Mouse (Mus musculus) layer of hippocampus, adult 8-10 months (tissue): ENCODE data around the gene G3bp2. TPM values are rescaled to one million over a fixed set of nuclear protein-coding genes. Genes with fewer than 3 reads are reported as not detected.
A peak's percentile ranks its signal among the peaks of the same experiment; 100 is the strongest.

Experiments
- DNase-seq, 2 experiments: peaks; one replicate each; pipeline ENCODE4 v3.0.0; 2022; ENCODE audit warnings: low spot score in 2 of 2
- total RNA-seq, 4 experiments: library from RNA; stranded (reverse); gene quantifications; 2 replicates each; pipeline ENCODE4 v1.2.4; 2022

Gene G3bp2
- total RNA-seq, 4 experiments from 2014 or later: 212 to 259 (median 233) TPM

DNA sequence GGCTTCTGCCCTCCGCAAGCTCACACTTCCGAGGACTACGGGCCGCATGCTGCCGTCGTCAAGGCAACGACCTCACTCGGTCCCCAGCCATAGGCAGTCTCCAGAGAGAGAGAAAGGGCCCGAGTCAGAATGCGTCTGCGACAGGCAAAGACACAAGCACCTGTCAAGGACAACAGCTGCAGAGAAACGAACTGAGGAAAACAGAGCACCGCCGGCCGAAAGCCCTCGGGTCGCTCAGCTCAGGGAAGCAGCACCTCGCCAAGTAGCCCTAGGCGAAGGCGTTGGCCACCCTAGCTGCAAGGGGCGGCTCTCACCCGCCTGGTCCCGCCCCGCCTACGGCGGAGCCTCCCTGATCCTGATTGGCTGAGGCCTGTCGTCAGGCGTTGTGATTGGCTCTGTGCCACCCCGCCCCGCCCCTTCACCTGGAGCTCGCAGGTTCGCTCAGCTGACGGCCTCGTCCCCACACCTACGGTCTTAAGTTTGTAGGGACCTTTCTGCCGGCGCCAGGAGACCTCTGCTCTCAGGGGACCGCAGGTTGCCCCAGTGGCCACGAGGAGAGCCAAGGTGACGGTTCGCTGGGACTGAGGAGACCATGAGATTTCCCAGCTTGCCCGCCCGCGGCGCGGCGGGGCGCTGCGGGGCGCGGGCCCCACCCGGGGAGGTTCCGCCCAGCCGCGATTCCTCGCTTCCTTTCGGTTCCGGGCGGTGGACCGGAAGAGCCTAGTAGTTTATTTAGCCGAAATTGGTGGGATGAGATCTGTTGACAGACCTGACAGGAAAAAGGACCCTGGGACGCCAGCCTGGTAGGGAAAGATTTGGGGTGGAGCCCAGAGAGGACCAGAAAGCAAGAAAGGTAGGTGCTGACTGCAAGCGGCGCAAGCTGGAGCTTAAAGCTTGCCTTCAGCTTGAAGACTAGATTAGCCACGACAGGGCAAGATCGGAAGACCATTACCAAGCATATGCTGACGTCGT, 40.9 kb downstream of the G3bp2 start:
- peak; percentile 91 to 95 for DNase-seq

DNA sequence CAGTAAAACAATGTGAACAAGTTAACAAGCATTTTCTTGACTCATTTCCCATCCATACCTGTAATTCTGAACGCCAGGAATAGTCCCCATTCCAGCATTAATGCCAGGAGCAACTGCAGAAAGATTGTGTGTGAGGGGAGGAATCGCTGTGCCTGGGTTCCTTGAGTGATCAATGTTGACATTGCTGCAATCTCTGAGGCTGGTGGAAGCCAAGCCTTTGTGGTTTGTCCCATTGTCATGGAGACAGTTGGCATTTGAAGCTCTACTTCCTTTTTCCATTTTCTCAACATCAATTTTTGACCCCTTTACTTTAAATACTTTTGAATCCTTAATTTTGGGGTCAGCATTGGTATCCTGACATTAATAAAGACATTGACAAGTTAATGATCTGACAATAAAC, 63.6 kb downstream of the G3bp2 start:
- no peak for DNase-seq

DNA sequence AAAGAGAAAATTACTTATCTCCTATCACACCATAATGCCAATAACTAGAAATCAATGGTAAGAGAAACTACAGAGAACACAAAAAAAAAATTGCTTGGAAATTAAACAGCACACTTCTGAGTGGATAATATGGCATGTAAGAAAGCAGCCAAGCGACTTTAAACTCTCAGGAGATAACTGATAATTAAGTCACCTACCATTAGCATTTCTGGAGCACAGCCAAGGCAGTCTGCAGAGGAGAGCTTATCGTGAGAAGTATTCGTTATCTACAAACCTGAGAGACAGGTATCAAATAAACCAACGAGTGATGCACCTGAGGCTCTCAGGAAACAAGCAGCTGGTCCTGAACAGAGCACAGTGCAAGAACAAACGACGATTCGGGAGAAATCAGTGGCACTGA, 71.8 kb downstream of the G3bp2 start:
- DNase-seq: no peak

DNA sequence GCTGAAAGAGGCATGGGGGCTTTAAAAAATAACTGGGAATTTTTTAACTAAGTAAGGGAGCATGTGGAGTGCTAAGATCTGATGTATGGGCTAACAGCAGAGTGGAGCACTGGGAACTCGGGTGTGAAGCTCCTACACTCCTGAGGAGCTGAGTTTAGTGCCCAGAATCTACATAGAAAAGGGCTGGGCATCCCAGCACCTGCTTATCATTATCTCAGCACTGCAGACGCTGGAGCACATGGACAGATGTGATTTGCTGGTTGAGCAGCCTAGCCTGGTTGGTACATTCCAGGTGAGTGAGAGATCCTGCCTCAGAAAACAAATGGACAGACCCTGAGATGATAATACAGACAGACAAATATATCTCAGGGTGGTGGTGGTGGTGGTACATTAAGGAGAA, 73.7 kb downstream of the G3bp2 start:
- no peak for DNase-seq

DNA sequence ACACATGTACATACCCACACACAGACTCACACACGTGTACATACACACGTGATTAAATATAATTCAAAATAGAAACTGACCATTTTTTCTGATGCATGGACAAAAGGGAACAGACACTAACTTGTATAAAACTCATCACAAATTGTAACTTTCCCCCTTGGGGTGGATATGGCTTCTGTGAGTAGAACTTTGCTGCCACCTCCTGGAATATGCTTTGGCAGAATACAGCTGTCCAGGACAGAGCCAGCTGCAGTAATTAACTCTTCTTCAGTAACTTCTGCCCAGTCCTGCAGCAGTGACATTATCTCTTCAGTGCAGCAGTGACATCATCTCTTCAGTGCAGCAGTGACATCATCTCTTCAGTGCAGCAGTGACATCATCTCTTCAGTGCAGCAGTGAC, 80.5 kb downstream of the G3bp2 start:
- DNase-seq: no peak

Other genes with a start within 250 kb of the G3bp2 start
- 10 to 100 TPM; 46.5 to 60.7 (median 53.1) TPM for gene Rchy1, start 120.7 kb downstream of the G3bp2 start, total RNA-seq
- not detected for gene Odaph, start 96.2 kb downstream of the G3bp2 start, total RNA-seq
- 10 to 100 TPM; 34.6 to 46.6 (median 37.1) TPM for gene Cdkl2, start 39.8 kb downstream of the G3bp2 start, total RNA-seq
- gene Uso1, start 54.2 kb upstream of the G3bp2 start, total RNA-seq: 10 to 100 TPM; 69.7 to 86.9 (median 81.0) TPM
- not detected for gene U90926, start 131.7 kb upstream of the G3bp2 start, total RNA-seq
- gene Ppef2, start 172.6 kb upstream of the G3bp2 start, total RNA-seq: 1 to 10 TPM in 1 of 4 experiments, under 1 TPM in 3; 0.34 to 1.2 (median 0.71) TPM
- gene Naaa, start 194.5 kb upstream of the G3bp2 start, total RNA-seq: 10 to 100 TPM; 46.9 to 57.1 (median 50.3) TPM
- gene Sdad1, start 226.8 kb upstream of the G3bp2 start, total RNA-seq: 10 to 100 TPM; 20.2 to 26.5 (median 22.8) TPM
- 1 to 10 TPM in 1 of 4 experiments, under 1 TPM in 1, not detected in 2; 0.25 to 1.3 TPM for gene Cxcl9, start 244.4 kb upstream of the G3bp2 start, total RNA-seq
- 1 to 10 TPM; 3.4 to 7.5 (median 5.8) TPM for gene Art3, start 248.1 kb upstream of the G3bp2 start, total RNA-seq